Mouse (Mus musculus) heart, embryonic 10.5 days (tissue): Measurements from ENCODE around the gene Usp38. TPM values are rescaled to one million over a fixed set of nuclear protein-coding genes. Genes with fewer than 3 reads are reported as not detected.

Experiments
- DNase-seq: peaks from one replicate; pipeline ENCODE4 v3.0.0-alpha.2; 2017; ENCODE audit warnings: low spot score
- H3K27ac ChIP-seq: fragments of 300-500 bp; sonication (generic); 2 replicates; pipeline ENCODE4 v1.5.1; 2016; ENCODE audit warnings: mild to moderate bottlenecking
- H3K27me3 ChIP-seq: fragments of 300-500 bp; sonication (generic); 2 replicates; pipeline ENCODE4 v1.6.1; 2016; ENCODE audit warnings: mild to moderate bottlenecking; ENCODE audit not compliant: poor library complexity, insufficient read depth, severe bottlenecking
- H3K36me3 ChIP-seq: fragments of 300-500 bp; sonication (generic); 2 replicates; pipeline ENCODE4 v1.6.1; 2016; ENCODE audit warnings: mild to moderate bottlenecking, moderate library complexity
- H3K4me1 ChIP-seq: fragments of 300-500 bp; sonication (generic); 2 replicates; pipeline ENCODE4 v1.6.1; 2016; ENCODE audit warnings: mild to moderate bottlenecking
- H3K4me3 ChIP-seq: fragments of 300-500 bp; sonication (generic); 2 replicates; pipeline ENCODE4 v1.5.1; 2016; ENCODE audit warnings: mild to moderate bottlenecking, moderate library complexity
- H3K9me3 ChIP-seq: fragments of 300-500 bp; sonication (generic); 2 replicates; pipeline ENCODE4 v1.6.1; 2016; ENCODE audit warnings: mild to moderate bottlenecking, moderate library complexity
- WGBS: fragments of 180-500 bp; shearing (Covaris S2); methylation state at CpG from one replicate; pipeline ENCODE4 v1.1.7; 2016; 5-methylcytosine and 5-hydroxymethylcytosine counted together
- polyA plus RNA-seq: library from polyadenylated mRNA; unstranded; fragments of >200 nt; fragmentation: Nextera tagmentation; extraction: Ambion mirVana; gene quantifications from 2 replicates; pipeline ENCODE4 v1.2.1, GENCODE M21; 2016

Usp38 gene
- polyA plus RNA-seq, 1 experiment from 2014 or later = 19.5 TPM

DNA sequence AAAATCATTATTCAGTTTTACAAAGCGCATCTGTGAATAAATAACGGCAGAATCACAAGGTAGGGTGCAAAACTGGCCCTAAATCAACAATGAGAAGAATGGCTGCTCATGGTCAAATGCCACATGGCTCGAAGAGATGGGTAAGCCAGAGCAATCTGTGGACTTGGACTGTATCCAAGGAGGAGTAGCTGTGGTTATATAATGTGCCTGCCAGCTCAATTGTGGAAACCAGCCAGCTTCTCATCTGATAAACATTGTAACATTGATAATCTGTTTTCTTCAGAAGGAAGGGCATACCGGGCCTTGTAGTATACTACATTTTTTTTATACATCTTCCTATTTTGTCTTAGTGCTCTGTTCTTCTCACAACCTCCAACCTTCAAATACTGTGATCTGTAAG, 31.9 kb downstream of the Usp38 start:
- H3K4me3 ChIP-seq = no peak overlapping the region
- H3K27me3 ChIP-seq = no peaks in the 10 kb centered on the region
- no peaks in the 10 kb centered on the region for H3K9me3 ChIP-seq
- H3K27ac ChIP-seq = no peak overlapping the region
- peaks cover 77% of the 10 kb centered on the region for H3K36me3 ChIP-seq
- no peaks in the 10 kb centered on the region for H3K4me1 ChIP-seq
- WGBS = 85% methylated on average over 4 of the region's 4 CpGs
- DNase-seq = no peak

GRCm38 (mm10) chr8:80981696-80982095, 33.0 kb downstream of the Usp38 start:
- no peaks in the 10 kb centered on the region for H3K27me3 ChIP-seq
- H3K36me3 ChIP-seq = peaks cover 66% of the 10 kb centered on the region
- H3K27ac ChIP-seq = no peak overlapping the region
- DNase-seq = no peak
- no peaks in the 10 kb centered on the region for H3K9me3 ChIP-seq
- no peaks in the 10 kb centered on the region for H3K4me1 ChIP-seq
- WGBS = 88% methylated on average over 9 of the region's 9 CpGs
- no peak overlapping the region for H3K4me3 ChIP-seq

GRCm38 (mm10) chr8:80980063-80980462, 34.7 kb downstream of the Usp38 start:
- Histone ChIP-seq H3K4me1 (no peaks in the 10 kb centered on the region), H3K9me3 (no peaks in the 10 kb centered on the region), H3K36me3 (peaks cover 50% of the 10 kb centered on the region), H3K27me3 (no peaks in the 10 kb centered on the region), H3K4me3 (no peak overlapping the region), H3K27ac (no peak overlapping the region)
- no peak for DNase-seq
- 84% methylated on average over 4 of the region's 4 CpGs for WGBS

- Histone ChIP-seq H3K4me1 (no peaks in the 10 kb centered on the region), H3K9me3 (no peaks in the 10 kb centered on the region), H3K4me3 (no peak overlapping the region), H3K36me3 (peaks cover 29% of the 10 kb centered on the region), H3K27me3 (no peaks in the 10 kb centered on the region), H3K27ac (no peak overlapping the region)
- WGBS = 85% methylated on average over 1 of the region's 1 CpGs
- no peak for DNase-seq
Measured at GRCm38 (mm10) chr8:80977231-80977630, 37.5 kb downstream of the Usp38 start.

- Histone ChIP-seq H3K9me3 (no peaks in the 10 kb centered on the region), H3K27ac (no peak overlapping the region), H3K4me3 (no peak overlapping the region), H3K4me1 (no peaks in the 10 kb centered on the region), H3K36me3 (no peaks in the 10 kb centered on the region), H3K27me3 (0 out of 2 replicates have a peak, but pooled peaks cover 3% of the 10 kb centered on the region)
- 81% methylated on average over 9 of the region's 9 CpGs for WGBS
- no peak for DNase-seq
Measured at GRCm38 (mm10) chr8:80971150-80971549, 43.6 kb downstream of the Usp38 start.

- 0 out of 2 replicates have a peak, but pooled peaks cover 3% of the 10 kb centered on the region for H3K27me3 ChIP-seq
- no peaks in the 10 kb centered on the region for H3K9me3 ChIP-seq
- H3K27ac ChIP-seq = no peak overlapping the region
- no peaks in the 10 kb centered on the region for H3K4me1 ChIP-seq
- no peaks in the 10 kb centered on the region for H3K36me3 ChIP-seq
- DNase-seq = no peak
- WGBS = 81% methylated on average over 11 of the region's 11 CpGs
- H3K4me3 ChIP-seq = no peak overlapping the region
Measured at GRCm38 (mm10) chr8:80970000-80970685, 44.6 kb downstream of the Usp38 start.

GRCm38 (mm10) chr8:80969423-80969822, 45.3 kb downstream of the Usp38 start:
- 86% methylated on average over 5 of the region's 5 CpGs for WGBS
- DNase-seq = no peak
- no peaks in the 10 kb centered on the region for H3K9me3 ChIP-seq
- H3K4me3 ChIP-seq = no peak overlapping the region
- no peaks in the 10 kb centered on the region for H3K36me3 ChIP-seq
- H3K4me1 ChIP-seq = no peaks in the 10 kb centered on the region
- no peak overlapping the region for H3K27ac ChIP-seq
- 0 out of 2 replicates have a peak, but pooled peaks cover 3% of the 10 kb centered on the region for H3K27me3 ChIP-seq

- H3K9me3 ChIP-seq = no peaks in the 10 kb centered on the region
Measured at GRCm38 (mm10) chr8:80963095-80963494, 51.6 kb downstream of the Usp38 start.

GRCm38 (mm10) chr8:80962592-80962983, 52.1 kb downstream of the Usp38 start:
- no peaks in the 10 kb centered on the region for H3K9me3 ChIP-seq
- no peak overlapping the region for H3K27ac ChIP-seq
- H3K27me3 ChIP-seq = 0 out of 2 replicates have a peak, but pooled peaks cover 3% of the 10 kb centered on the region
- no peaks in the 10 kb centered on the region for H3K36me3 ChIP-seq
- no peak overlapping the region for H3K4me3 ChIP-seq
- 93% methylated on average over 5 of the region's 5 CpGs for WGBS
- no peak for DNase-seq
- no peaks in the 10 kb centered on the region for H3K4me1 ChIP-seq

More at GRCm38 (mm10) chr8:80963095-80963494, 51.6 kb downstream of the Usp38 start:
- H3K27ac ChIP-seq = no peak overlapping the region
- no peak overlapping the region for H3K4me3 ChIP-seq
- H3K36me3 ChIP-seq = no peaks in the 10 kb centered on the region
- 0 out of 2 replicates have a peak, but pooled peaks cover 3% of the 10 kb centered on the region for H3K27me3 ChIP-seq
- DNase-seq = no peak
- H3K4me1 ChIP-seq = no peaks in the 10 kb centered on the region
- 91% methylated on average over 3 of the region's 3 CpGs for WGBS

DNA sequence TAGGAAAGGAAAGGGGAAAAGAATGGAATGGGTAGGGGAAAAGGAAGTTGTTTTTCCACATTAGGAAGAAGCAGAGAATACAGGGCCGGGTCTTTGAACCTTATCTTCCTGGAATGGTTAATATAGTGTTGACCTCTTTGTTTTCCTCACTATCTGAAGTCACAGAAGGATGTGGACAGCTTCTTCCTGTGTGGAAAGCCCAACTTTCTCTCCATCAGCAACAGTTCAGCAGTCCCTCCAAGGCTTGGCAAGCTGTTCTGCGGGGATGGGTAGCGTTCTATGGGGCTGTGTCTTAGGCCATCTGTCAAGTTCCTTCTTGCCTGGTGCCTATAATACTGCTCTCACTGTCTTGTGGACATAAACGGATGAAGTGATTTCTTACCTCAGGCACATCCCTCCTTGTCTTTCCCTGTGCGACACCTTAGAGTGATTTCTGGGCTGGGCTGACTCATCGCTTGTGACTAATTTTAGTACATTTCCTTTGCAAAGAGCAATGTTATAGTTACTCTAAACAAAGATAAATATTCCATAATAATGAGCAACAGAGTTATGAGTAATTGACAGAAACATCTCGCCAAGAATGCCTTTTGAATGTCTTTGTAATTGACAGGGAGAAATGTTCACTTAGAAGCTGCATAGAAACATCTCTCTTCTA, 52.7 kb downstream of the Usp38 start:
- DNase-seq = no peak
- no peak overlapping the region for H3K4me3 ChIP-seq
- H3K27ac ChIP-seq = no peak overlapping the region

DNA sequence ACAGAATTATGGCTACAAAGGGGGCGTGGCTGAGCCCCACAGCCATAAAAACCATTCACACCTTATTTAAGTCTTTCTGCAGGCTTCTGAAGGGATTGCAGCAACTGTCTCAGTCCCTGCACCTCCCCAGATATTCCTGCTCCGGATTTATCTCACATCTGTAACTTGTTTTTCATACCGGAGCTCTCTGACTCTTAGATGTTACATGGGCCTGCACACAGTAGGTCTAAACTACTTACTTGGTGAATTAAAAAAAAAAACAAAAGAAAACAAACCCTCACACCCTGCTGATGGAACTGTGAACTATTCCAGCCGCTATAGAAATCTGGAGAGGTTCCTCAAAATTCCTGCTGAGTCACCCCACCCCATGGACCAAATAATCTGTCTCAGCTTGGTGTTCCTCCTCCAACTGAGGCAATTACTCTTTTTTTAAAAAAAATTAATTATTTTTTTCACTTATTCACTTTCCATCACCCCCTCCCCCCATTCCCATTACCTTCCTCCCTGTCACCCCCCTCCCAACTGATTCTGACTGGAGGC, 53.6 kb downstream of the Usp38 start:
- DNase-seq = no peak
- no peak overlapping the region for H3K27ac ChIP-seq

More for the DNA sequence above, 52.7 kb downstream of the Usp38 start:
- Histone ChIP-seq H3K4me1 (no peaks in the 10 kb centered on the region), H3K27me3 (no peaks in the 10 kb centered on the region), H3K9me3 (no peaks in the 10 kb centered on the region), H3K36me3 (no peaks in the 10 kb centered on the region)
- 54% methylated on average over 7 of the region's 7 CpGs for WGBS

DNA sequence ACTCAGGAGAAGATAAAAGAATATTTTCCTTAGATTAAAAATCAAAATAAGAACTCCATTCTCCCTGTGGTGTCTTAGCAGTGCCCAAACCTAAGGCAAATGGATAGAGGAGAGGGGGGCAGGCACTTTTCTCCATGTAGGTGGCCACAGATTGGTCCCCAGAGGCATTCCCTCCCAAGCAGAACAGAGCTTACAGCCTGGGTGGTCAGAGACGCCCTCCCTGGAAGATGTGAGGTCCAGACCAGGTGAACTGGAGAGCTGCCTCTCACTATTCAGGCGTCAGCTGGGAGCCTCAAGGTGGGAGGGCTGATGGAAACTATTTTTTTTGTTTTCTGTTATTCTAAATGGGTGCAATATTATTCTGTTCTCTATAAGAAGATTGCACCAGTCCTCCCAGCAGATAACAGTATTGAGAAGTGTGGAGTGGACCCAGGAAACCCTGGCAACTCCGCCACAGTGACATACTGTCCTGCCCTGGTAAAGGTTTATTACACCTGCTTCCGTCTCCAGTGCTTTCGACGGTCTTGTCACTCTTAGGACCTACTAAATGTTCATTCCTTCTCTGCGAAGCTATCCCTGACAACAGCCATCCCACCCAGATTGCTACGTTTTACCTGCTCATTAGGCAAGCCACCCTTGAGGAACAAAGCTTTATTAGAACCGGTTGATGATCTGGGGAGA, 55.0 kb downstream of the Usp38 start:
- Histone ChIP-seq H3K36me3 (no peaks in the 10 kb centered on the region), H3K4me1 (no peaks in the 10 kb centered on the region), H3K27me3 (no peaks in the 10 kb centered on the region), H3K9me3 (no peaks in the 10 kb centered on the region), H3K27ac (no peak overlapping the region), H3K4me3 (no peak overlapping the region)
- DNase-seq = no peak
- 71% methylated on average over 9 of the region's 9 CpGs for WGBS

More for the DNA sequence above, 53.6 kb downstream of the Usp38 start:
- H3K9me3 ChIP-seq = no peaks in the 10 kb centered on the region
- no peaks in the 10 kb centered on the region for H3K4me1 ChIP-seq
- H3K27me3 ChIP-seq = no peaks in the 10 kb centered on the region
- no peak overlapping the region for H3K4me3 ChIP-seq
- H3K36me3 ChIP-seq = no peaks in the 10 kb centered on the region
- 70% methylated on average over 4 of the region's 4 CpGs for WGBS

GRCm38 (mm10) chr8:80957776-80958175, 57.0 kb downstream of the Usp38 start:
- Histone ChIP-seq H3K9me3 (no peaks in the 10 kb centered on the region), H3K4me1 (no peaks in the 10 kb centered on the region), H3K27me3 (no peaks in the 10 kb centered on the region), H3K4me3 (no peak overlapping the region), H3K27ac (no peak overlapping the region), H3K36me3 (no peaks in the 10 kb centered on the region)
- DNase-seq = no peak
- 77% methylated on average over 5 of the region's 5 CpGs for WGBS
